Mouse (Mus musculus) CH12.LX (cell line): ENCODE data around the gene Mettl16. TPM values are rescaled to one million over a fixed set of nuclear protein-coding genes. Genes with fewer than 3 reads are reported as not detected.

Experiments used
- DNase-seq: peaks from one replicate; pipeline ENCODE4 v3.0.0-alpha.2; 2013; ENCODE audit errors: extremely low read depth
- H3K27ac ChIP-seq: 2 replicates; pipeline ENCODE4 v1.5.1; 2012; ENCODE audit warnings: low read depth, mild to moderate bottlenecking, control low read depth, moderate library complexity; ENCODE audit not compliant: insufficient read depth
- H3K27me3 ChIP-seq: replicated peaks from 2 replicates; pipeline ENCODE3; 2012; ENCODE audit warnings: inconsistent platforms
- H3K36me3 ChIP-seq, 2 experiments: replicated peaks in 1 of 2; 2 replicates each; pipeline versions ENCODE3 to v1.6.1; 2012; ENCODE audit warnings: inconsistent platforms in 1 of 2, low read length in 1 of 2, mild to moderate bottlenecking in 1 of 2, mixed read lengths in 1 of 2, moderate library complexity in 1 of 2; ENCODE audit not compliant: control insufficient read depth in 1 of 2, insufficient read depth in 1 of 2
- H3K4me1 ChIP-seq, 2 experiments: 2 replicates each; pipeline ENCODE4 v1.6.1; 2012; ENCODE audit warnings: inconsistent platforms in 1 of 2, moderate library complexity in 1 of 2; ENCODE audit not compliant: insufficient read depth in 2 of 2, control insufficient read depth in 1 of 2
- H3K4me2 ChIP-seq: 2 replicates; pipeline ENCODE4 v1.6.1; 2012; ENCODE audit warnings: low read depth, mild to moderate bottlenecking, control low read depth; ENCODE audit not compliant: poor library complexity, insufficient read depth, severe bottlenecking
- H3K4me3 ChIP-seq, 3 experiments: fragments of 150-350 bp in 1 of 3; sonication (generic) in 1 of 3; replicated peaks in 1 of 3; 2 replicates each; pipeline versions ENCODE3 to v1.5.1; 2011 to 2012; ENCODE audit warnings: low read depth in 2 of 3, low read length in 2 of 3, mild to moderate bottlenecking in 2 of 3, moderate library complexity in 2 of 3, control low read depth in 1 of 3, improper control_type of control experiment in 1 of 3, inconsistent platforms in 1 of 3, mixed read lengths in 1 of 3; ENCODE audit not compliant: poor library complexity in 1 of 3
- H3K79me2 ChIP-seq: replicated peaks from 2 replicates; pipeline ENCODE4 v1.6.1; 2012; ENCODE audit warnings: mild to moderate bottlenecking, moderate library complexity; ENCODE audit not compliant: control insufficient read depth, poor library complexity, insufficient read depth, severe bottlenecking; ENCODE audit errors: extremely low read depth
- H3K9ac ChIP-seq: 2 replicates; pipeline ENCODE4 v1.6.1; 2012; ENCODE audit warnings: low read depth, mild to moderate bottlenecking, control low read depth, moderate library complexity; ENCODE audit not compliant: insufficient read depth
- H3K9me3 ChIP-seq: replicated peaks from 2 replicates; pipeline ENCODE3; 2012; ENCODE audit warnings: low read length, inconsistent platforms, mixed read lengths
- CHD2 ChIP-seq: IDR thresholded peaks from 2 replicates; pipeline ENCODE4 v1.6.1; 2011; ENCODE audit warnings: low read length, improper control_type of control experiment
- CTCF ChIP-seq, 2 experiments: IDR thresholded peaks in 1 of 2; conservative IDR thresholded peaks in 1 of 2; 2 replicates each; pipeline ENCODE4 v1.5.1; 2011 to 2012; ENCODE audit warnings: low read depth in 2 of 2, low read length in 2 of 2, improper control_type of control experiment in 1 of 2, inconsistent platforms in 1 of 2, mild to moderate bottlenecking in 1 of 2, moderate library complexity in 1 of 2
- ELF1 ChIP-seq: IDR thresholded peaks from 2 replicates; pipeline ENCODE4 v1.6.1; 2014; ENCODE audit warnings: low read depth, mild to moderate bottlenecking, inconsistent platforms, low read length, improper control_type of control experiment
- HCFC1 ChIP-seq: IDR thresholded peaks from 2 replicates; pipeline ENCODE4 v1.6.1; 2012; ENCODE audit warnings: low read depth, mild to moderate bottlenecking, inconsistent platforms, low read length, improper control_type of control experiment
- IRF4 ChIP-seq: IDR thresholded peaks from 2 replicates; pipeline ENCODE4 v1.6.1; 2014; ENCODE audit warnings: low read depth, mild to moderate bottlenecking, inconsistent platforms, low read length, improper control_type of control experiment
- JUND ChIP-seq: conservative IDR thresholded peaks from 2 replicates; pipeline ENCODE4 v1.6.1; 2011; ENCODE audit warnings: low read depth, low read length, improper control_type of control experiment
- MAZ ChIP-seq: IDR thresholded peaks from 2 replicates; pipeline ENCODE4 v1.6.1; 2012; ENCODE audit warnings: low read depth, mild to moderate bottlenecking, inconsistent platforms, low read length, improper control_type of control experiment, moderate library complexity
- MEF2A ChIP-seq: IDR thresholded peaks from 2 replicates; pipeline ENCODE4 v1.6.1; 2014; ENCODE audit warnings: low read depth, mild to moderate bottlenecking, inconsistent platforms, low read length, improper control_type of control experiment, borderline replicate concordance
- NELFE ChIP-seq: IDR thresholded peaks from 2 replicates; pipeline ENCODE4 v1.6.1; 2011; ENCODE audit warnings: low read depth, low read length, improper control_type of control experiment
- PAX5 ChIP-seq: IDR thresholded peaks from 2 replicates; pipeline ENCODE4 v1.6.1; 2012; ENCODE audit warnings: low read length, inconsistent platforms, mixed read lengths
- POLR2A ChIP-seq: IDR thresholded peaks from 2 replicates; pipeline ENCODE4 v1.6.1; 2011; ENCODE audit warnings: low read depth, mild to moderate bottlenecking, improper control_type of control experiment, low read length
- POLR2AphosphoS2 ChIP-seq: IDR thresholded peaks from 2 replicates; pipeline ENCODE4 v1.6.1; 2011; ENCODE audit warnings: low read depth, low read length, improper control_type of control experiment
- RAD21 ChIP-seq: IDR thresholded peaks from 2 replicates; pipeline ENCODE4 v1.6.1; 2011; ENCODE audit warnings: low read depth, mild to moderate bottlenecking, low read length, improper control_type of control experiment, moderate library complexity
- SIN3A ChIP-seq: IDR thresholded peaks from 2 replicates; pipeline ENCODE4 v1.6.1; 2012; ENCODE audit warnings: low read length, improper control_type of control experiment, inconsistent platforms
- SMC3 ChIP-seq: IDR thresholded peaks from 2 replicates; pipeline ENCODE4 v1.6.1; 2011; ENCODE audit warnings: low read depth, low read length, improper control_type of control experiment
- TBP ChIP-seq: conservative IDR thresholded peaks from 2 replicates; pipeline ENCODE4 v1.6.1; 2011; ENCODE audit warnings: low read depth, low read length, improper control_type of control experiment
- TCF12 ChIP-seq: IDR thresholded peaks from 2 replicates; pipeline ENCODE4 v1.6.1; 2014; ENCODE audit warnings: low read depth, mild to moderate bottlenecking, inconsistent platforms, low read length, improper control_type of control experiment
- UBTF ChIP-seq: IDR thresholded peaks from 2 replicates; pipeline ENCODE4 v1.6.1; 2012; ENCODE audit warnings: low read depth, mild to moderate bottlenecking, inconsistent platforms, low read length, improper control_type of control experiment, moderate library complexity
- USF1 ChIP-seq: IDR thresholded peaks from 2 replicates; pipeline ENCODE4 v1.6.1; 2014; ENCODE audit warnings: low read depth, mild to moderate bottlenecking, inconsistent platforms, low read length, improper control_type of control experiment
- ZC3H11A ChIP-seq: IDR thresholded peaks from 2 replicates; pipeline ENCODE4 v1.6.1; 2012; ENCODE audit warnings: low read depth, mild to moderate bottlenecking, inconsistent platforms, low read length, improper control_type of control experiment
- ZKSCAN1 ChIP-seq: IDR thresholded peaks from 2 replicates; pipeline ENCODE4 v1.6.1; 2012; ENCODE audit warnings: low read depth, inconsistent platforms, low read length, improper control_type of control experiment, borderline replicate concordance
- dilution Hi-C: fragments of 300-500 bp; cut with MboI; formaldehyde crosslinking; loops from 2 replicates; pipeline ENCODE4 v1.14.3; 2020; ENCODE audit warnings: low sequenced_read_pairs; ENCODE audit not compliant: extremely low pct_unique_long_range_greater_than_20kb, extremely low pct_ligation_motif_present
- in situ Hi-C: fragments of 300-500 bp; cut with MboI; formaldehyde crosslinking; loops from 3 replicates; pipeline ENCODE4 v1.14.3; 2019; ENCODE audit warnings: low sequenced_read_pairs, low pct_ligation_motif_present, low pct_unique_long_range_greater_than_20kb, mixed read lengths
- polyA plus RNA-seq: library from polyadenylated mRNA; unstranded; fragments of >175 nt; gene quantifications from 2 replicates; pipeline ENCODE4 v1.2.1, GENCODE M21; 2012; ENCODE audit warnings: low read depth; ENCODE audit not compliant: insufficient read length
- total RNA-seq, 2 experiments: library from RNA; depleted of rRNA; stranded (reverse); fragments of 300-350 nt in 1 of 2; fragments of >200 nt in 1 of 2; gene quantifications; 2 replicates each; pipeline ENCODE4 v1.2.3; 2012 to 2014

Mettl16 gene
- total and polyA plus RNA-seq, 3 experiments = 79.3 to 119 (median 80.0) TPM

DNA sequence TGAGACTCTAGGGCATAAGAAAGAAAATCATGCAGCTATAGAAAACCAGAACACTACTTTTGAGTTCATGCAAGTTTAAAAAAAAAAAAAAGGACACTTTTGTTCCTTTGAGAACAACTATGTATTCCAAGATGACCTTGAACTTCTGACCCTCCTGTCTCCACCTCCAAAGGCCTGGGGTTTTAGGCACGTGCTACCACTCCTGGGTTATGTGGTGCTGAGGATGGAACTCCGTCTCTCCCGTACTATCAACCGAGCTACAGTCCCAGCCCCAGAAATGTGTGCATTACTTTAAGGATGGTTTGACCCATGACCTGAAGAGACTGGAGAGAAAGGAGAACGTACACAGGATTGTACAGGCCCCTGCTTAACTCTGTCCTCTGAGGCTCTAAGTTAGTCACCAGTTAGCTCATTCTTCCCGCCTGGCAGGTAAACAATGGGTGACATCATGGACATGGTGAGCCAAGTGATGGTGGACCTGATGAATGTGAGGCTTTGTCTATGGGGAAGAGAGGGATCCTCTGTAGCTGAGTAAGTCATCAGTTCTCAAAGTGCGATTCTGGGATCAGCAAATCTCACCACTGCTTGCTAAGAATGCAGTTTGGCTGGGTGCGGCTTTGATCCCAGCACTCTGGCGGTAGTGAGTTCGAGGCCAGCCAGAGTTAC lies 6.5 kb upstream of the Mettl16 start:
- Histone ChIP-seq H3K79me2 (no peaks in the 10 kb centered on the region), H3K9ac (no peak overlapping the region), H3K4me2 (no peak overlapping the region), H3K4me1 (peaks cover 4 to 18% of the 10 kb centered on the region in 2 experiments), H3K9me3 (no peaks in the 10 kb centered on the region), H3K36me3 (no peaks in the 10 kb centered on the region), H3K27ac (no peak overlapping the region), H3K4me3 (no peak overlapping the region), H3K27me3 (no peaks in the 10 kb centered on the region)
- DNase-seq = no peak
- no peak for TF ChIP-seq ELF1
- TF ChIP-seq MAZ = no peak
- TF ChIP-seq POLR2AphosphoS2 = no peak
- no peak for TF ChIP-seq TBP
- TF ChIP-seq MEF2A = no peak
- TF ChIP-seq USF1 = no peak
- no peak for TF ChIP-seq ZKSCAN1
- TF ChIP-seq NELFE = no peak
- no peak for TF ChIP-seq SIN3A
- TF ChIP-seq POLR2A = no peak
- TF ChIP-seq CHD2 = no peak
- TF ChIP-seq TCF12 = no peak
- no peak for TF ChIP-seq ZC3H11A
- TF ChIP-seq IRF4 = no peak
- TF ChIP-seq HCFC1 = no peak
- no peak for TF ChIP-seq PAX5
- no peak for TF ChIP-seq RAD21
- TF ChIP-seq CTCF (conservative IDR thresholded peaks at IDR 0.05 in 1 of 2, IDR thresholded peaks at IDR 0.05 in 1 of 2; ENCODE audit: low read depth in 2 of 2, low read length in 2 of 2) = no peak
- no peak for TF ChIP-seq JUND
- no peak for TF ChIP-seq UBTF
- dilution Hi-C loops (no loop called here), in situ Hi-C loops (no loop called here)

DNA sequence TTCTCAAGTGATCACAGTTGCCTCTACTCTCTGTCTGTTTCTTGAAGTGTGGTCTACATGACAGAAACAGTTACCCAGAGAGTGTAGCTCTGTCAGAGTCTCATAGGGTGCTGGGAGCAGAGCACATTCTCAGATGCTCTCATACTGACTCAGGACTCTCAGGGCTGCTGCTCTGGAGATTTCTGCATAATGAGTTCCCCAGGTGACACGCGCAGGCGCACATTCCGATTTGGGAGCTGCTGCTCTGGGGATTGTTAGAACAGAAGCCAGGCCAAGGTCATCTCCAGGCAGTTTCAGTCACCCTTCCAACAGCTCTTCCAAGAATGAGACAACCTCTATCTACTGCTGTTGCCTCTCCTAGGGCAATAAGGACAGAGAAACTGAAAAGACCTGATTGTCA lies 3.2 kb upstream of the Mettl16 start:
- H3K4me1 ChIP-seq = peaks cover 8 to 20% of the 10 kb centered on the region in 2 experiments
- H3K27me3 ChIP-seq = no peaks in the 10 kb centered on the region
- H3K27ac ChIP-seq = no peak overlapping the region
- no peak overlapping the region for H3K4me2 ChIP-seq
- H3K79me2 ChIP-seq = peaks cover 16% of the 10 kb centered on the region
- DNase-seq = no peak
- no peak overlapping the region for H3K4me3 ChIP-seq
- dilution Hi-C loops = no loop called here
- H3K36me3 ChIP-seq = peaks cover 3% of the 10 kb centered on the region in 2 experiments
- in situ Hi-C loops = no loop called here
- no peaks in the 10 kb centered on the region for H3K9me3 ChIP-seq
- TF ChIP-seq POLR2A (no peak), SMC3 (no peak), ELF1 (no peak)
- no peak overlapping the region for H3K9ac ChIP-seq
